Mouse (Mus musculus) spleen, adult 2 months (tissue): ENCODE results near the gene Mgme1.

Experiments used
- CTCF ChIP-seq: fragments of 200-500 bp; IDR thresholded peaks from 2 replicates; pipeline ENCODE4 v1.5.1; 2011; ENCODE audit warnings: mild to moderate bottlenecking, inconsistent platforms; ENCODE audit not compliant: insufficient read depth, insufficient read length, insufficient replicate concordance; ENCODE audit errors: extremely low read depth
- POLR2A ChIP-seq: fragments of 200-500 bp; IDR thresholded peaks from 2 replicates; pipeline ENCODE4 v1.6.1; 2011; ENCODE audit warnings: low read depth, low read length, inconsistent platforms

- TF ChIP-seq POLR2A: no peak
- TF ChIP-seq CTCF: no peak
Observed at GRCm38 (mm10) chr2:144295145-144295735, 24.8 kb downstream of the Mgme1 start.
